Mouse (Mus musculus) cortical plate, adult 2 months (tissue): ENCODE data around the gene Ttc38. TPM values are rescaled to one million over a fixed set of nuclear protein-coding genes. Genes with fewer than 3 reads are reported as not detected.

ENCODE experiments used
- H3K27ac ChIP-seq: fragments of 200-500 bp; 2 replicates; pipeline ENCODE4 v1.5.1; 2012; ENCODE audit warnings: low read length, control low read depth, inconsistent platforms; ENCODE audit not compliant: insufficient read depth
- H3K4me1 ChIP-seq: fragments of 200-500 bp; 2 replicates; pipeline ENCODE4 v1.6.1; 2011; ENCODE audit warnings: low read length; ENCODE audit not compliant: control insufficient read depth, insufficient read depth
- H3K4me3 ChIP-seq: fragments of 200-500 bp; 2 replicates; pipeline ENCODE4 v1.5.1; 2011; ENCODE audit warnings: mild to moderate bottlenecking, low read length, control low read depth; ENCODE audit not compliant: insufficient read depth
- CTCF ChIP-seq: fragments of 200-500 bp; IDR thresholded peaks from 2 replicates; pipeline ENCODE4 v1.5.1; 2011; ENCODE audit warnings: mild to moderate bottlenecking, control low read depth, low read length; ENCODE audit not compliant: insufficient read depth; ENCODE audit errors: extremely low read depth
- POLR2A ChIP-seq: fragments of 200-500 bp; IDR thresholded peaks from 2 replicates; pipeline ENCODE4 v1.6.1; 2011; ENCODE audit warnings: mild to moderate bottlenecking, low read length, control low read depth; ENCODE audit not compliant: insufficient read depth; ENCODE audit errors: extremely low read depth
- polyA plus RNA-seq: library from polyadenylated mRNA; depleted of rRNA; stranded (reverse); fragments of >200 nt; gene quantifications from 2 replicates; pipeline ENCODE4 v1.2.3, GENCODE M21; 2012

Gene Ttc38
- polyA plus RNA-seq, 1 experiment: 4.9 TPM

DNA sequence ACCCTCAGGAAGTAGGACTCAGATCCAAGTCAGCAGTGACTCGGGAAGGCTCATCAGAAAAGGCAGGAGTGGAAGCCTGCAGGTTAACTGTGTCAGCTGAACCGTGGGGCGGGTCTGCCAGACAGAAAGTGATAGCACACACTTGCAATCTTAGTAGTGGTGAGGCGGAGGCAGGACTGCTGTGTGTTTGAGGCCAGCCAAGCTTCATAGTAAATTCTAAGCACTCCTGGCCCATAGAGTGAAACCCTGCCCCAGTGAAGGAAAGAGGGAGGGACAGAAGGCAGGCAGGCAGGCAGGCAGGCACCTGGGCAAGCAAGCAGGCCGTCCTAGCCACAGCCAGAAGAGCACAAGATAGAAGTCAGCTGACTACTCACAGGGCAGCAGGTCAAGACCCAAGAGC is 53.5 kb downstream of the Ttc38 start:
- Histone ChIP-seq H3K27ac (no peak overlapping the region), H3K4me1 (no peaks in the 10 kb centered on the region), H3K4me3 (no peak overlapping the region)
- TF ChIP-seq POLR2A (no peak), CTCF (no peak)

DNA sequence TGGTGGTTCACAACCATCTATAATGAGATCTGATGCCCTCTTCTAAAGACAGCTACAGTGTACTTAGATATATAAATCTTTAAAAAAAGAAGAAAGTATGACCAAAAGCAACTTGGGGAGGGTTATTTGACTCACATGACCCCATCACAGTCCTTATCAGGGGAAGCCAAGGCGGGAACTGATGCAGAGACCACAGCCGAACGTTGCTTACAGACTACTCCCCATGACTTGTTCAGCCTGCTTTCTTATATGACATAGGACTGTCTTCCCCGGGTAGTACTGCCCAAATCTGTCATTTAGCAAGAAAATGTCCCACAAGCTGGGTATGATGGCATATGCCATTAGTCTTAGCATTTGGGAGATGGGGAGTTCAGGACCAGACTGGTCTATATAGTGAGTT is 57.1 kb downstream of the Ttc38 start:
- TF ChIP-seq POLR2A (no peak), CTCF (no peak)
- no peak overlapping the region for H3K4me3 ChIP-seq
- H3K4me1 ChIP-seq: no peaks in the 10 kb centered on the region
- H3K27ac ChIP-seq: no peak overlapping the region

DNA sequence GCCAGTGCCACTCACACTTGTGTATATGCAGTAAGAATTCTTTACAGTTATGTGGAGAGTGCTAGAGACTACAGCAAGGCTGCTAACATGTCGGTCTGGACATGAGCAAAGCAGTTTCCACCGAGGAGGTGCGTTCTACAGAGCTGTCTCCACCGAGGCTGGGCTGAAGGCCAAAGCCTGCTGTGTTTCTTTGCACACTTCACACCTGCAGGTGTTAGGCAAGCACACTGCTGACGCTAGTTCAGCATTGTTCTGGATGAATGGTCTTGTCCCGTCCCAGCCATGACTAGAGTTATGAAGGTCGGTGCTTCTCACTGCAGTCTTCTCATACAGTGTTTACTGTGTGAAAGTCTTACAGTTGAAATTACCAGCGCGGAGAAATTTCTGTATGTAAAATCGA is 59.9 kb downstream of the Ttc38 start:
- Histone ChIP-seq H3K27ac (no peak overlapping the region), H3K4me3 (no peak overlapping the region), H3K4me1 (no peaks in the 10 kb centered on the region)
- TF ChIP-seq CTCF (no peak), POLR2A (no peak)

DNA sequence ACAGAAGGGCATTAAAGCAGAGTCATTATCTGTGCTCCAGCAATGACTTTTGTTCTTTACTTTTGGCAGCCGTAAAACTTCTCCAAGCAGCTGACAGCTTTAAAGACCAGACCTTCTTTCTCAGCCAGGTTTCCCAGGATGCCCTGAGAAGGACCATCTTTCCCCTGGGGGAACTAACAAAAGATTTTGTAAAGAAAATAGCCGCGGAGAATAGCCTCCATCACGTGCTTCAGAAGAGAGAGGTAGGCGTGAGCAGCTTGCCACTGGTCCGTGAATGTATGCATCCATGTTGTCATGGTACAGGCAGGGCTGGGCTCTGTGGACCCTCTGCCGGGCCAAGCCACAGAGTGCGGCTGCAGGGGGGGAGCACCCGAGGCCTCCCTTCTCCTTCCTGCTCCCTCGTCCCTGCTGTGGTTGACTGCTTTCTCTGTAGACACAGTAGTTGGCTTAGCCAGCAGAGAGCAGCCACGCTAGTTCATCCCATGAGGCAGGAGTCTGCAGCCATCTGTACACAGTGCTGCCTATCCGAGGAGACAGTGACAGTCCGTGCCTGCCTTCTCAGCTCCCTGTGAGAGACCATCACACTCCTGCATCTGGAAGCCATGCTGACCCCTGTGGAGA is 60.5 kb downstream of the Ttc38 start:
- TF ChIP-seq POLR2A: no peak
- TF ChIP-seq CTCF: no peak
- no peaks in the 10 kb centered on the region for H3K4me1 ChIP-seq
- H3K4me3 ChIP-seq: no peak overlapping the region
- H3K27ac ChIP-seq: no peak overlapping the region

DNA sequence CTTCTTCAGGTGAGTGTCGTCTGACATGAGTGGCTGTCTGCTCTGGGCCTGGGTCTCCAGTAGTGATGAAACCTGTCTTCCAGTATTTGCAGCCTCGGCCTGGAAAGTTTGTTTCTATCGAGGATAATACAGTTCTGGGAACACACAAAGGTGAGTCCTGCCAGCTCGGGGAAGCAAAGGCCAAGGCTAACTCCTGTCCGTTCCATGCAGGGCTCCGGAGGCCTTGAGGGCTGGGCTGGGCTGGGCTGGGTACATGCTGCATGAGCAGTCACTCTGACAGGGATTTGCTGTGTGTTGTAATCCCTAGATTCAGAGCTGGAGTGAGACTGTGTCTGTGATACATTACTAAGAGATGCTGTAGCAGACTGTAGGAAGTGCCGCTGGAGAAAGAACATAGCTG is 61.8 kb downstream of the Ttc38 start:
- no peak for TF ChIP-seq CTCF
- TF ChIP-seq POLR2A: no peak
- Histone ChIP-seq H3K4me3 (no peak overlapping the region), H3K27ac (no peak overlapping the region), H3K4me1 (no peaks in the 10 kb centered on the region)

DNA sequence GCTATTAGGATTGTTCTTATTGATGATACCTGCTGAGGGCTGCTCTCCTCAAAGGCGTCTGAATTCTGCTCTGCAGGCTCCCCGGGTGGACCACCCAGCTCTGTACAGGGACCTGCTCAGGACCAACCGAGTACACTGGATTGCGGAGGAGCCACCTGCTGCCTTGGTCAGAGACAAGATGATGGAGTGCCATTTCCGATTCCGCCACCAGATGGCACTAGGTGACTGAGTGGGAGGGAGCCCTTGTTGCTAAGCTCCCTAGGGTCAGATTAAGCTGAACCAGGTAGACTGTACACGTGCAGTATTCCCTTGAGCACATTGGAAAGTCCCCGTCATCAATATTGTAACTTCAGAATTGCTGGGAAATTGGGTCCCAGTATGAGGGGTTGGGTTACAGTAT is 64.2 kb downstream of the Ttc38 start:
- TF ChIP-seq CTCF (peak; percentile 96), POLR2A (no peak)
- H3K27ac ChIP-seq: no peak overlapping the region
- no peak overlapping the region for H3K4me3 ChIP-seq
- no peaks in the 10 kb centered on the region; the same call in 1 of the 2 replicates for H3K4me1 ChIP-seq

DNA sequence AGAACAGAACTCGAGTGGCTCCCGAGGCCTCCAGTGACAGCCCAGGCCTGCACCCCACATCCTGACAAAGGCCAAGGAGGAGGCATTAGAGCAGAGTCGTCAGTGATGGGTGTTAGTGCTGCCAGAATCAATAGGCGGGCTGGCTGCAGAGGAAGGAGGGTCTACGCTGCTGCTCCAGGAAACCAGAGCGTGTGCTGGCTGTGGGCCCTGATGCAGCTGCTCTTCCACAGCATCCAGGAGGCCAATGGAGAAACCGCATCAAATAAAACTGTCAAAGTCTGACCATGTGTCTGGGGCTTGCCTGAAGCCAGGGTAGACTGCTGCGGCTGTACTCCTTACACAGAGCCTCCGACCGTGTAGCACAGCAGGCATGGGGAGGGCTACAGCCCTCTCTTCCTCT is 65.0 kb downstream of the Ttc38 start:
- TF ChIP-seq POLR2A (no peak), CTCF (no peak)
- Histone ChIP-seq H3K27ac (no peak overlapping the region), H3K4me3 (no peak overlapping the region), H3K4me1 (no peaks in the 10 kb centered on the region; the same call in 1 of the 2 replicates)

DNA sequence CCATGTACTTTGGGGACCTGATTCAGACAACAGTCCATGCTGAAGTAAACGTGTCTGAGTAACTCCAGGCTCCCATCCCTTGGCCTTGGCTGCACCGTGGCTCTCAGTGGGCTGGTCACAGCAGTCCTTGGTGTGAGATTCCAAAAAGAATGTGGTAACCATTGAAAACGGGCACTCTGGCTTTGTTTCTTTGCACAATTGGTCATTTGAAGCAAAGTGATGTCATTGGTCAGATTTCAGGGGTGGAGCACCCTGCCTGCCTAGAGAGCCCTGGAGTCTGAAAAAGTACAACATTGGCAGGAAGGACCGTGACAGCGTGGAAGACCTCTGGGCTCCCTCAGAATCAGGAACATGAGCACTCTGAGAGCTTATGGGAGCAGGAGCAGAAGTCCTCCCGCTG is 67.3 kb downstream of the Ttc38 start:
- H3K4me3 ChIP-seq: no peak overlapping the region
- TF ChIP-seq CTCF: no peak
- TF ChIP-seq POLR2A: no peak
- H3K4me1 ChIP-seq: no peaks in the 10 kb centered on the region; the same call in 1 of the 2 replicates
- no peak overlapping the region for H3K27ac ChIP-seq

DNA sequence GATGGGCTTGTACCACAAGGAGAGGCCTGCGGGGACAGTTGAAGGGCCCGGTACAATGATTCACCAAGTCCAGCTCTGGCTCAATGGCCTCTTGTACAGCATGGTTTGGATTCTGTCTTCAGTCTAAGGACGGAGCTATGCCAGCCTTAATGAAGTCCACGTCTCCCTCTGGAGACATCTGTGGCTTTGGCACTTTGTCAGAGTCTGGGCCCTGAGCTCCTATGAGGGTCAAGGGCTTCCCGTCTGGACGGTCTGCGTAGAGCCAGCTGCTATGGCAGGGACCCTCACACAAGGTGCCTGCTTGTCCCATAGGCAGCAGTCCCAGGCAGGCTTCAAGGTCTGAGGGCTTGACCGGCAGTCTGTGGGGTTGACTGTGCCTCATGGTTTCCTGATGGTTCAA is 68.2 kb downstream of the Ttc38 start:
- no peaks in the 10 kb centered on the region; the same call in 1 of the 2 replicates for H3K4me1 ChIP-seq
- no peak overlapping the region for H3K4me3 ChIP-seq
- H3K27ac ChIP-seq: no peak overlapping the region
- no peak for TF ChIP-seq CTCF

DNA sequence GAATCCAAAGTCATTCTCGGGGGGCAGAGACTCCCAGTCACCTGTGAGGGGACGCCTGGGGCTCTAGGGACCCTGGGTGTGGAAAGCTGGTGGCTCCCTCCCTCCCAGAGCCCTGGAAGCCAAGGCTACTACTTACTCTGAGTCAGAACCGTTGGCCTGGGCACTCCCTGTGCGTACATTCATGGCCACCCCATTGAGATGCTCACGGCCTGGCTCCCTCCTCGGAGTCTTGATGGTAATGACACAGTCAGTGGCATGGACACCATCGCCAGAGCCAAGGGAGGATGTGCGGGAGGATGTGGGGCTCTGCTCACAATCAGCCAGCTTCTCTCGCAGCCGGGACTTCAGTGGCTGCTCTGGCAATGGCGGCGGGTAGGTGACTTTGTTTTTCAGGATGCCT is 68.7 kb downstream of the Ttc38 start:
- Histone ChIP-seq H3K27ac (no peak overlapping the region), H3K4me3 (no peak overlapping the region), H3K4me1 (no peaks in the 10 kb centered on the region; the same call in 1 of the 2 replicates)
- TF ChIP-seq CTCF: no peak
- TF ChIP-seq POLR2A: no peak
